Comparison of ENCODE assay signal across 8 mouse cellular contexts in genomic region chr4:57954991-57955390, GRCm38 (mm10). TPM values are rescaled to one million over a fixed set of nuclear protein-coding genes. Genes with fewer than 3 reads are reported as not detected.
DNase-seq lines count a peak whose midpoint lies in the region; ATAC-seq lines count a peak whose summit lies in the region.

No protein-coding gene starts in this region.

- 74% methylated on average over 8 of the region's 8 CpGs for WGBS in hindbrain, embryonic 11.5 days
- 76% methylated on average over 8 of the region's 8 CpGs for WGBS in midbrain, embryonic 13.5 days

- 0 out of 2 replicates have a peak, but pooled peaks cover 3% of the 10 kb centered on the region for H3K4me1 ChIP-seq in hindbrain, embryonic 11.5 days (replicated peaks; ENCODE audit: control insufficient read depth, insufficient read depth, low read length)
- peaks cover 27% of the 10 kb centered on the region for H3K4me1 ChIP-seq in midbrain, embryonic 13.5 days (replicated peaks)

- H3K4me2 ChIP-seq in hindbrain, embryonic 11.5 days (replicated peaks; ENCODE audit: low read depth, low read length): peak overlapping the region; percentile 64
- H3K4me2 ChIP-seq in midbrain, embryonic 13.5 days (replicated peaks): peak overlapping the region; percentile 74

- no peak overlapping the region for H3K27ac ChIP-seq in hindbrain, embryonic 11.5 days (ENCODE audit: low read depth, low read length)
- H3K27ac ChIP-seq in midbrain, embryonic 13.5 days: no peak overlapping the region

- peaks cover 6% of the 10 kb centered on the region; the same call in 1 of the 2 replicates for H3K36me3 ChIP-seq in hindbrain, embryonic 11.5 days (ENCODE audit: control insufficient read depth, insufficient read depth, low read length)
- peaks cover 22% of the 10 kb centered on the region for H3K36me3 ChIP-seq in midbrain, embryonic 13.5 days

- no peaks in the 10 kb centered on the region for H3K27me3 ChIP-seq in hindbrain, embryonic 11.5 days (ENCODE audit: control insufficient read depth, insufficient read depth, low read length)
- peaks cover 4% of the 10 kb centered on the region; the same call in 1 of the 2 replicates for H3K27me3 ChIP-seq in midbrain, embryonic 13.5 days

- no peak overlapping the region; the same call in 1 of the 2 replicates for H3K9ac ChIP-seq in hindbrain, embryonic 11.5 days (ENCODE audit: low read depth, low read length)
- H3K9ac ChIP-seq in midbrain, embryonic 13.5 days (replicated peaks): peak overlapping the region; percentile 82

- H3K4me3 ChIP-seq in hindbrain, embryonic 11.5 days (ENCODE audit: low read depth, low read length): peak overlapping the region; percentile 62
- peak overlapping the region; percentile 70 for H3K4me3 ChIP-seq in midbrain, embryonic 13.5 days (replicated peaks)

- ATAC-seq in hindbrain, embryonic 11.5 days (ENCODE audit: low FRiP score): no peak
- no peak for ATAC-seq in midbrain, embryonic 13.5 days

- H3K9me3 ChIP-seq in hindbrain, embryonic 11.5 days (ENCODE audit: control insufficient read depth, low read length): no peaks in the 10 kb centered on the region
- 0 out of 2 replicates have a peak, but pooled peaks cover 5% of the 10 kb centered on the region for H3K9me3 ChIP-seq in midbrain, embryonic 13.5 days

- DNase-seq in kidney, adult 11 months: peak; percentile 19
- DNase-seq in kidney, postnatal 36 days: no peak
- peak; percentile 13 to 17 for DNase-seq in cerebellum, adult 18-20 months
- DNase-seq in hindbrain, embryonic 11.5 days (ENCODE audit: low spot score): peak; percentile 8
- DNase-seq in urinary bladder, postnatal 36 days (ENCODE audit: low spot score in 2 of 2): no peak
- no peak for DNase-seq in embryo, embryonic 9.5 days (ENCODE audit: extremely low spot score)
- DNase-seq in ovary, postnatal 10 days (ENCODE audit: low spot score): no peak

RNA-seq across cellular contexts. Expression of gene Txn1, which starts 1.2 kb away (rescaled TPM):
- 393 and 394 TPM in 2 replicates for polyA plus RNA-seq in hindbrain, embryonic 11.5 days (2014; fragmentation: Nextera tagmentation; extraction: Ambion mirVana)
- 279 and 303 TPM in 2 replicates for polyA plus RNA-seq in midbrain, embryonic 13.5 days (2015; fragmentation: Nextera tagmentation; extraction: Ambion mirVana)

RNA-seq across cellular contexts. Expression of gene D630039A03Rik, which starts 38.9 kb away (rescaled TPM):
- 0.13 and 0.31 TPM in 2 replicates for polyA plus RNA-seq in hindbrain, embryonic 11.5 days (2014; fragmentation: Nextera tagmentation; extraction: Ambion mirVana)
- not detected in 2 replicates for polyA plus RNA-seq in midbrain, embryonic 13.5 days (2015; fragmentation: Nextera tagmentation; extraction: Ambion mirVana)

RNA-seq across cellular contexts. Expression of gene Txndc8, which starts 53.9 kb away (rescaled TPM):
- polyA plus RNA-seq in hindbrain, embryonic 11.5 days (2014; fragmentation: Nextera tagmentation; extraction: Ambion mirVana): not detected in 2 replicates
- polyA plus RNA-seq in midbrain, embryonic 13.5 days (2015; fragmentation: Nextera tagmentation; extraction: Ambion mirVana): not detected in 2 replicates

Comparison
In these comparisons a context has a peak if more than half of its experiments do, and no peak if none do; other contexts are left out.
1. DNase-seq: peak in kidney, adult 11 months (single experiment), cerebellum, adult 18-20 months (2 of 2) and hindbrain, embryonic 11.5 days (single experiment); none in kidney, postnatal 36 days (0 of 2), urinary bladder, postnatal 36 days (0 of 2), embryo, embryonic 9.5 days (single experiment) and ovary, postnatal 10 days (single experiment).